Mouse (Mus musculus): ENCODE results near the gene Ndufs8. TPM values are rescaled to one million over a fixed set of nuclear protein-coding genes. Genes with fewer than 3 reads are reported as not detected.

The Ndufs8 gene
- polyA plus RNA-seq, 1 experiment from 2014 or later, result 361 TPM

Other genes with a start within 250 kb of the Ndufs8 start
- 2.9 and 3.3 TPM in 2 replicates for gene Lrp5, start 226.2 kb downstream of the Ndufs8 start, polyA plus RNA-seq (2015; fragmentation: Nextera tagmentation; extraction: Ambion mirVana)
- 24.1 and 26.2 TPM in 2 replicates for gene 1810055G02Rik, start 204.5 kb downstream of the Ndufs8 start, polyA plus RNA-seq (2015; fragmentation: Nextera tagmentation; extraction: Ambion mirVana)
- 17.7 and 17.9 TPM in 2 replicates for gene Kmt5b, start 145.4 kb downstream of the Ndufs8 start, polyA plus RNA-seq (2015; fragmentation: Nextera tagmentation; extraction: Ambion mirVana)
- gene Chka, start 61.0 kb downstream of the Ndufs8 start, polyA plus RNA-seq (2015; fragmentation: Nextera tagmentation; extraction: Ambion mirVana), result 22.6 and 23.5 TPM in 2 replicates
- 22.7 and 25.1 TPM in 2 replicates for gene Tcirg1, start 5.6 kb downstream of the Ndufs8 start, polyA plus RNA-seq (2015; fragmentation: Nextera tagmentation; extraction: Ambion mirVana)
- gene Aldh3b1, start 17.0 kb upstream of the Ndufs8 start, polyA plus RNA-seq (2015; fragmentation: Nextera tagmentation; extraction: Ambion mirVana), result 2.2 and 2.3 TPM in 2 replicates
- 12.4 and 13.6 TPM in 2 replicates for gene Unc93b1, start 22.4 kb upstream of the Ndufs8 start, polyA plus RNA-seq (2015; fragmentation: Nextera tagmentation; extraction: Ambion mirVana)
- not detected in 2 replicates for gene Aldh3b3, start 45.9 kb upstream of the Ndufs8 start, polyA plus RNA-seq (2015; fragmentation: Nextera tagmentation; extraction: Ambion mirVana)
- 0.06 TPM in 1 of 2 replicates, not detected in the other for gene Aldh3b2, start 59.6 kb upstream of the Ndufs8 start, polyA plus RNA-seq (2015; fragmentation: Nextera tagmentation; extraction: Ambion mirVana)
- 10.4 and 10.8 TPM in 2 replicates for gene Acy3, start 73.8 kb upstream of the Ndufs8 start, polyA plus RNA-seq (2015; fragmentation: Nextera tagmentation; extraction: Ambion mirVana)
- gene Tbx10, start 80.0 kb upstream of the Ndufs8 start, polyA plus RNA-seq (2015; fragmentation: Nextera tagmentation; extraction: Ambion mirVana), result not detected in 2 replicates
- 51.7 and 60.0 TPM in 2 replicates for gene Nudt8, start 87.8 kb upstream of the Ndufs8 start, polyA plus RNA-seq (2015; fragmentation: Nextera tagmentation; extraction: Ambion mirVana)
- gene Gm49405, start 87.9 kb upstream of the Ndufs8 start, polyA plus RNA-seq (2015; fragmentation: Nextera tagmentation; extraction: Ambion mirVana), result 4.1 and 5.4 TPM in 2 replicates
- gene Doc2g, start 90.5 kb upstream of the Ndufs8 start, polyA plus RNA-seq (2015; fragmentation: Nextera tagmentation; extraction: Ambion mirVana), result 80.5 and 99.3 TPM in 2 replicates
- gene Ndufv1, start 100.0 kb upstream of the Ndufs8 start, polyA plus RNA-seq (2015; fragmentation: Nextera tagmentation; extraction: Ambion mirVana), result 407 and 462 TPM in 2 replicates
- 380 and 421 TPM in 2 replicates for gene Gstp1, start 125.2 kb upstream of the Ndufs8 start, polyA plus RNA-seq (2015; fragmentation: Nextera tagmentation; extraction: Ambion mirVana)
- gene Gstp2, start 133.2 kb upstream of the Ndufs8 start, polyA plus RNA-seq (2015; fragmentation: Nextera tagmentation; extraction: Ambion mirVana), result 5.1 and 5.9 TPM in 2 replicates
- 0.29 and 0.61 TPM in 2 replicates for gene Gstp3, start 146.8 kb upstream of the Ndufs8 start, polyA plus RNA-seq (2015; fragmentation: Nextera tagmentation; extraction: Ambion mirVana)
- not detected in 2 replicates for gene Cabp2, start 168.8 kb upstream of the Ndufs8 start, polyA plus RNA-seq (2015; fragmentation: Nextera tagmentation; extraction: Ambion mirVana)
- 64.5 and 64.9 TPM in 2 replicates for gene Cdk2ap2, start 184.4 kb upstream of the Ndufs8 start, polyA plus RNA-seq (2015; fragmentation: Nextera tagmentation; extraction: Ambion mirVana)
- 18.2 and 21.8 TPM in 2 replicates for gene Pitpnm1, start 187.2 kb upstream of the Ndufs8 start, polyA plus RNA-seq (2015; fragmentation: Nextera tagmentation; extraction: Ambion mirVana)
- 84.3 and 96.3 TPM in 2 replicates for gene Aip, start 213.1 kb upstream of the Ndufs8 start, polyA plus RNA-seq (2015; fragmentation: Nextera tagmentation; extraction: Ambion mirVana)
- not detected in 2 replicates for gene Gpr152, start 227.0 kb upstream of the Ndufs8 start, polyA plus RNA-seq (2015; fragmentation: Nextera tagmentation; extraction: Ambion mirVana)
- not detected in 2 replicates for gene Cabp4, start 231.3 kb upstream of the Ndufs8 start, polyA plus RNA-seq (2015; fragmentation: Nextera tagmentation; extraction: Ambion mirVana)
- 107 and 122 TPM in 2 replicates for gene Coro1b, start 235.8 kb upstream of the Ndufs8 start, polyA plus RNA-seq (2015; fragmentation: Nextera tagmentation; extraction: Ambion mirVana)
- gene Ptprcap, start 240.8 kb upstream of the Ndufs8 start, polyA plus RNA-seq (2015; fragmentation: Nextera tagmentation; extraction: Ambion mirVana), result 1.2 and 1.4 TPM in 2 replicates